Mouse (Mus musculus) neural tube, embryonic 14.5 days (tissue): ENCODE measurements around the gene Wrap53. TPM values are rescaled to one million over a fixed set of nuclear protein-coding genes. Genes with fewer than 3 reads are reported as not detected.

ENCODE experiments used
- ATAC-seq: fragments of 200-750 bp; cut with Nextera tagmentation; 2 replicates; pipeline ENCODE4 v1.8.0; 2017; ENCODE audit warnings: low read depth, mild to moderate bottlenecking, moderate TSS enrichment, moderate library complexity
- H3K27ac ChIP-seq: fragments of 300-500 bp; sonication (generic); 2 replicates; pipeline ENCODE4 v1.5.1; 2014; ENCODE audit warnings: low read depth, mild to moderate bottlenecking, control low read depth, low read length, moderate library complexity, mixed read lengths
- H3K27me3 ChIP-seq: fragments of 300-500 bp; sonication (generic); 2 replicates; pipeline ENCODE4 v1.6.1; 2014; ENCODE audit warnings: low read length; ENCODE audit not compliant: control insufficient read depth, insufficient read depth
- H3K36me3 ChIP-seq: fragments of 300-500 bp; sonication (generic); 2 replicates; pipeline ENCODE4 v1.6.1; 2014; ENCODE audit warnings: low read length, mixed read lengths; ENCODE audit not compliant: control insufficient read depth, insufficient read depth
- H3K4me1 ChIP-seq: fragments of 300-500 bp; sonication (generic); 2 replicates; pipeline ENCODE4 v1.6.1; 2014; ENCODE audit warnings: low read length; ENCODE audit not compliant: control insufficient read depth, insufficient read depth
- H3K4me2 ChIP-seq: fragments of 300-500 bp; sonication (generic); 2 replicates; pipeline ENCODE4 v1.6.1; 2014; ENCODE audit warnings: mild to moderate bottlenecking, low read depth, low read length, control low read depth
- H3K4me3 ChIP-seq: fragments of 300-500 bp; sonication (generic); 2 replicates; pipeline ENCODE4 v1.5.1; 2014; ENCODE audit warnings: low read depth, low read length, control low read depth, mixed read lengths
- H3K9ac ChIP-seq: fragments of 300-500 bp; sonication (generic); replicated peaks from 2 replicates; pipeline ENCODE4 v1.6.1; 2014; ENCODE audit warnings: low read depth, mild to moderate bottlenecking, control low read depth, low read length, mixed read lengths
- H3K9me3 ChIP-seq: fragments of 300-500 bp; sonication (generic); 2 replicates; pipeline ENCODE4 v1.6.1; 2016; ENCODE audit warnings: low read length; ENCODE audit not compliant: control insufficient read depth
- WGBS: fragments of 180-500 bp; shearing (Covaris S2); extraction: QIAGEN DNeasy Blood & Tissue Kit; methylation state at CpG from one replicate; pipeline ENCODE4 v1.1.7; 2014; 5-methylcytosine and 5-hydroxymethylcytosine counted together
- polyA plus RNA-seq: library from polyadenylated mRNA; unstranded; fragments of >200 nt; fragmentation: Nextera tagmentation; extraction: Ambion mirVana; gene quantifications from 2 replicates; pipeline ENCODE4 v1.2.1, GENCODE M21; 2014

Wrap53 gene
- polyA plus RNA-seq, 1 experiment from 2014 or later, result 17.3 TPM

- H3K4me1 ChIP-seq, result peaks cover 28% of the 10 kb centered on the region
- no peaks in the 10 kb centered on the region; the same call in 1 of the 2 replicates for H3K27me3 ChIP-seq
- ATAC-seq, result no peak
- no peak overlapping the region for H3K4me2 ChIP-seq
- no peaks in the 10 kb centered on the region for H3K9me3 ChIP-seq
- WGBS, result 90% methylated on average over 13 of the region's 13 CpGs
- no peak overlapping the region for H3K9ac ChIP-seq
- peaks cover 7% of the 10 kb centered on the region for H3K36me3 ChIP-seq
- no peak overlapping the region for H3K27ac ChIP-seq
- no peak overlapping the region for H3K4me3 ChIP-seq
These were observed 16.7 kb downstream of the Wrap53 start for GRCm38 (mm10) chr11:69563373-69563772.

GRCm38 (mm10) chr11:69560896-69561854, 18.9 kb downstream of the Wrap53 start:
- Histone ChIP-seq H3K4me3 (peak overlapping the region; percentile 87; the same call in 1 of the 2 replicates), H3K36me3 (peaks cover 7% of the 10 kb centered on the region), H3K27ac (no peak overlapping the region), H3K4me2 (peak overlapping the region; percentile 91), H3K9ac (peak overlapping the region; percentile 88), H3K9me3 (no peaks in the 10 kb centered on the region), H3K27me3 (no peaks in the 10 kb centered on the region; the same call in 1 of the 2 replicates), H3K4me1 (peaks cover 49% of the 10 kb centered on the region)
- WGBS, result 14% methylated on average over 16 of the region's 16 CpGs
- peak; percentile 52; the same call in 1 of the 2 replicates for ATAC-seq

DNA sequence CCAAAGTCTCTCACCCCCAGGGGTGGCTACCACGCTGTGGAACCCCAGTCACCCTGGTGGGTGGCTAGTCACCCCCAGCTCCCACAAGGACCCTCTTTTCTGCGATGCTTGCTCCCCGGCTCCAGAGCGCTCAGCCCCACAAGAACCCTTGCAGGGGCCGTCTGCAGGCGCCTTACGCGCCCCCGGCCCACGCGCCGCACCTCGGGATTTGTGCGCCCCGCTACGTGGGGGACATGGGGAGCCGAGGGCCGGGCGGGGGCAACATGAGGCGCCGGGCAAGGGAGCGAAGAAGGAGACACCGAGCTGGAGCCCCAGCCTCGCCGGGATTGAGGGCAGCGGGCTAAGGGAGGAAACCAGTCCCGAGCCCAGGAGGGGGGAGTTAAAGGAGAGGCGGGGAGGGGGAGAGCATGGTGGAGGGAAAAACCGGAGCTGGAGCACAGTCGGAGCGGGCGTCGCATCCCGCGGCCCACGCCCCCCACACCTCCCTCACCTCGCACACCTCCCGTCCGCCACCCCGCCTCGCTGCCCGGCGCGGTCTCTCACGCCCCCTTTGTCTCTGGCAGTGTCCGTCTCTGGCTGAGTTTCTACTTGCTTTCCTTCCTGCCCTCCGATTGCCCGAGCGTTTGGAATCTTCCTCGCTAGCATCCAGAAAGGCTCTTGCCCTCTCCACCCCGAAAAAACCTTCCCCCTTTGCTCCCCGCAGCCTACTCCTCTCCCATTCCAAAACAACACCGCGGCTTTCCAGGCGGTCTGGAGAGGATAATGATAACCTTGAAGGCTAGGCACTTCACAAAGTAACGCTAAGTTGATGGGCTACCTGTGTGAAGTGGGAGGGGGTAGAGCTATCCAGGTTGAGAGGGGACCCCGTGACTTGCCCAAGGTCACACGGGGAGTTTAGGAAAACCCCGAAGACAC, 19.9 kb downstream of the Wrap53 start, which contains the start of gene Efnb3:
Gene Efnb3, minus strand, starts transcription at position 355 of the 915 bp plus-strand sequence.
- WGBS, result under 1% methylated on average over 54 of the region's 59 CpGs
- H3K4me2 ChIP-seq, result peak within 1 kb of the TSS; percentile 91
- peak; percentile 72 for ATAC-seq

GRCm38 (mm10) chr11:69559183-69559582, 20.9 kb downstream of the Wrap53 start:
- no peak; the same call in 1 of the 2 replicates for ATAC-seq
- H3K27ac ChIP-seq, result no peak overlapping the region; the same call in 1 of the 2 replicates
- 14% methylated on average over 5 of the region's 5 CpGs for WGBS
- no peaks in the 10 kb centered on the region for H3K9me3 ChIP-seq
- peaks cover 7% of the 10 kb centered on the region for H3K36me3 ChIP-seq
- H3K27me3 ChIP-seq, result no peaks in the 10 kb centered on the region; the same call in 1 of the 2 replicates
- H3K4me3 ChIP-seq, result peak overlapping the region; percentile 87
- H3K4me1 ChIP-seq, result peaks cover 53% of the 10 kb centered on the region
- peak overlapping the region; percentile 88 for H3K9ac ChIP-seq
- peak overlapping the region; percentile 91 for H3K4me2 ChIP-seq

More for the DNA sequence above, 19.9 kb downstream of the Wrap53 start, which contains the start of gene Efnb3:
- peak within 1 kb of the TSS; percentile 87 for H3K4me3 ChIP-seq
- no peaks in the 10 kb centered on the region for H3K9me3 ChIP-seq
- H3K9ac ChIP-seq, result peak within 1 kb of the TSS; percentile 88
- peaks cover 51% of the 10 kb centered on the region for H3K4me1 ChIP-seq
- H3K27me3 ChIP-seq, result no peaks in the 10 kb centered on the region; the same call in 1 of the 2 replicates
- H3K27ac ChIP-seq, result peak within 1 kb of the TSS; percentile 74
- H3K36me3 ChIP-seq, result peaks cover 7% of the 10 kb centered on the region

DNA sequence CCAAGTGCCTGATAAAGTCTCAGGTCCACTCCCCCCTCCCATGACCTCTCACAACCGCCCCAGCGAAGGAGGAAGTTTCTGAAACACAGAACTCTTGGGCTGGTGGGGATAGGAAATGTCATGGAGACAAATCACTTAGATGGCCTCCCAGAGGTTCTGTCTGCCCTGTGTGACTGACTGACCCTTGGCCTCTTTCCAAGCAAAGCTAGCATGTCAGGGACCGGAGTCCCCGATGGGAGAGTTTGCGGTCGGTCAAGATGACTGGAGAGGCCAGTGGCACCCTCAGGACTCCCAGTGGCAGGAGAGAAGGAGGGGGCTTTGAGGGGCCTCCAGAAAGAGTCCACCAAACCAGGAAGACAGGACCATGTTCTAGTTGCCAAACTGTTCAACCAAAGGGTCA, 21.3 kb downstream of the Wrap53 start:
- H3K4me3 ChIP-seq, result peak overlapping the region; percentile 87
- no peaks in the 10 kb centered on the region; the same call in 1 of the 2 replicates for H3K27me3 ChIP-seq
- WGBS, result 21% methylated on average over 6 of the region's 6 CpGs
- peaks cover 58% of the 10 kb centered on the region for H3K4me1 ChIP-seq
- H3K9me3 ChIP-seq, result no peaks in the 10 kb centered on the region
- no peak for ATAC-seq
- H3K4me2 ChIP-seq, result peak overlapping the region; percentile 91
- peak overlapping the region; percentile 88 for H3K9ac ChIP-seq
- H3K36me3 ChIP-seq, result peaks cover 7% of the 10 kb centered on the region
- H3K27ac ChIP-seq, result no peak overlapping the region

DNA sequence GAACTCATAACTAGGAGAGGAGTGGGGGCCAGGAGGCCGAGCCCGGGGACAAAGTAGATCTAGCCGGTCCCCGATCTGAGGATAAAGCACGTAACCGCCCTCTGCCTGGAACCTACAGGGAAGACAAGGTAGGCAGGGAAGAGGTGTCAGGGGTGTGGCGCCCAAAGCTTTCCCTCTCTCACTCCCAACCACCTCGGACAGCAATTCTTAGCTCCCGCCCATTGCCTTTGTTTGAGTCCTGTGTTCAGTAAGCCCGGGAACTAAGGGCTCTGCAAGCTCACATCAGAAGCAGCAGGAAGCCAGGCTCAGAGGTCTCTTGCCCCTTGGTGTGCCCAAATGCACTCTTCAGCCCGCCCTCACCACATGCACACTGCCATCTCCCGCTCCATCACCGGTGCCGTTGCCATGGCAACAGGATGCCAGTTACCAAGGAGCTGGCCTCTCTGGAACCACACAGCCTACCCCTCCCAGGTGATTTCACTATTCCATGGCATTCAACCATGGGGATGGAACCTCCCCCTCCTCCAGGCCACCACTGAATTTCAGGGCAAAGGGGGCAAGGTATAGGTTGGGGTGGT, 22.6 kb downstream of the Wrap53 start:
- H3K4me2 ChIP-seq, result peak overlapping the region; percentile 91
- peaks cover 71% of the 10 kb centered on the region for H3K4me1 ChIP-seq
- H3K9me3 ChIP-seq, result no peaks in the 10 kb centered on the region
- WGBS, result 15% methylated on average over 14 of the region's 14 CpGs
- H3K27ac ChIP-seq, result no peak overlapping the region; the same call in 1 of the 2 replicates
- peaks cover 6% of the 10 kb centered on the region for H3K36me3 ChIP-seq
- H3K27me3 ChIP-seq, result no peaks in the 10 kb centered on the region; the same call in 1 of the 2 replicates
- peak overlapping the region; percentile 37; the same call in 1 of the 2 replicates for H3K9ac ChIP-seq
- H3K4me3 ChIP-seq, result peak overlapping the region; percentile 87
- ATAC-seq, result no peak

- H3K36me3 ChIP-seq, result no peaks in the 10 kb centered on the region
- no peaks in the 10 kb centered on the region for H3K27me3 ChIP-seq
- no peak for ATAC-seq
- H3K4me2 ChIP-seq, result no peak overlapping the region
- no peak overlapping the region for H3K9ac ChIP-seq
- no peaks in the 10 kb centered on the region for H3K9me3 ChIP-seq
- WGBS, result 75% methylated on average over 5 of the region's 5 CpGs
- peaks cover 57% of the 10 kb centered on the region for H3K4me1 ChIP-seq
- 0 out of 2 replicates have a peak overlapping the region, but pooled peaks have one; percentile 35 for H3K27ac ChIP-seq
- no peak overlapping the region for H3K4me3 ChIP-seq
These were observed 25.4 kb downstream of the Wrap53 start for GRCm38 (mm10) chr11:69554539-69555140.

GRCm38 (mm10) chr11:69553341-69553721, 26.7 kb downstream of the Wrap53 start:
- 16% methylated on average over 2 of the region's 2 CpGs for WGBS
- ATAC-seq, result peak; percentile 40; the same call in 1 of the 2 replicates
- H3K4me3 ChIP-seq, result 0 out of 2 replicates have a peak overlapping the region, but pooled peaks have one; percentile 4
- no peaks in the 10 kb centered on the region for H3K27me3 ChIP-seq
- H3K9me3 ChIP-seq, result no peaks in the 10 kb centered on the region
- H3K27ac ChIP-seq, result peak overlapping the region; percentile 84
- peaks cover 56% of the 10 kb centered on the region for H3K4me1 ChIP-seq
- H3K36me3 ChIP-seq, result no peaks in the 10 kb centered on the region
- peak overlapping the region; percentile 36 for H3K4me2 ChIP-seq
- peak overlapping the region; percentile 18 for H3K9ac ChIP-seq
